Mouse (Mus musculus) forebrain, embryonic 13.5 days (tissue): ENCODE data around the gene Ttc26. TPM values are rescaled to one million over a fixed set of nuclear protein-coding genes. Genes with fewer than 3 reads are reported as not detected.
"Not testable (repeated sequence)": the region's sequence is repeated elsewhere in the genome, so short reads cannot be mapped to it uniquely, and the experiment has no call there.

ENCODE experiments used
- ATAC-seq: fragments of 200-750 bp; cut with Nextera tagmentation; 2 replicates; pipeline ENCODE4 v1.8.0; 2017
- H3K27ac ChIP-seq: fragments of 300-500 bp; sonication (generic); 2 replicates; pipeline ENCODE4 v1.5.1; 2015; ENCODE audit warnings: inconsistent platforms, mild to moderate bottlenecking, moderate library complexity
- H3K27me3 ChIP-seq: fragments of 300-500 bp; sonication (generic); 2 replicates; pipeline ENCODE4 v1.6.1; 2015; ENCODE audit warnings: mild to moderate bottlenecking, inconsistent platforms
- H3K36me3 ChIP-seq: fragments of 300-500 bp; sonication (generic); 2 replicates; pipeline ENCODE4 v1.6.1; 2015; ENCODE audit warnings: mild to moderate bottlenecking, inconsistent platforms; ENCODE audit not compliant: poor library complexity, severe bottlenecking
- H3K4me1 ChIP-seq: fragments of 300-500 bp; sonication (generic); 2 replicates; pipeline ENCODE4 v1.6.1; 2015; ENCODE audit warnings: inconsistent platforms
- H3K4me2 ChIP-seq: fragments of 300-500 bp; sonication (generic); 2 replicates; pipeline ENCODE4 v1.6.1; 2015; ENCODE audit warnings: inconsistent platforms, mild to moderate bottlenecking, moderate library complexity
- H3K4me3 ChIP-seq: fragments of 300-500 bp; sonication (generic); 2 replicates; pipeline ENCODE4 v1.5.1; 2015; ENCODE audit warnings: mild to moderate bottlenecking, inconsistent platforms
- H3K9ac ChIP-seq: fragments of 300-500 bp; sonication (generic); 2 replicates; pipeline ENCODE4 v1.6.1; 2015; ENCODE audit warnings: mild to moderate bottlenecking, inconsistent platforms
- H3K9me3 ChIP-seq: fragments of 300-500 bp; sonication (generic); replicated peaks from 2 replicates; pipeline ENCODE4 v1.6.1; 2016; ENCODE audit warnings: inconsistent platforms
- WGBS: fragments of 180-500 bp; shearing (Covaris S2); methylation state at CpG from one replicate; pipeline ENCODE4 v1.1.7; 2015; 5-methylcytosine and 5-hydroxymethylcytosine counted together
- polyA plus RNA-seq: library from polyadenylated mRNA; unstranded; fragments of >200 nt; fragmentation: Nextera tagmentation; extraction: Ambion mirVana; gene quantifications from 2 replicates; pipeline ENCODE4 v1.2.1, GENCODE M21; 2015

The Ttc26 gene
- polyA plus RNA-seq, 1 experiment from 2014 or later = 9.5 TPM

- Histone ChIP-seq H3K9ac (no peak overlapping the region), H3K4me2 (no peak overlapping the region), H3K27me3 (peaks cover 44% of the 10 kb centered on the region), H3K4me1 (peaks cover 8% of the 10 kb centered on the region), H3K4me3 (no peak overlapping the region), H3K36me3 (no peaks in the 10 kb centered on the region), H3K9me3 (no peaks in the 10 kb centered on the region), H3K27ac (no peak overlapping the region)
- WGBS = 90% methylated on average over 6 of the region's 6 CpGs
- ATAC-seq = no peak
These were observed 32.3 kb upstream of the Ttc26 start for GRCm38 (mm10) chr6:38348811-38349453.

GRCm38 (mm10) chr6:38349806-38350205, 31.5 kb upstream of the Ttc26 start:
- WGBS = 80% methylated on average over 9 of the region's 9 CpGs
- Histone ChIP-seq H3K27ac (no peak overlapping the region), H3K36me3 (no peaks in the 10 kb centered on the region), H3K4me3 (no peak overlapping the region), H3K4me1 (peaks cover 17% of the 10 kb centered on the region), H3K27me3 (peaks cover 53% of the 10 kb centered on the region), H3K4me2 (no peak overlapping the region), H3K9me3 (no peaks in the 10 kb centered on the region), H3K9ac (no peak overlapping the region)
- ATAC-seq = no peak

DNA sequence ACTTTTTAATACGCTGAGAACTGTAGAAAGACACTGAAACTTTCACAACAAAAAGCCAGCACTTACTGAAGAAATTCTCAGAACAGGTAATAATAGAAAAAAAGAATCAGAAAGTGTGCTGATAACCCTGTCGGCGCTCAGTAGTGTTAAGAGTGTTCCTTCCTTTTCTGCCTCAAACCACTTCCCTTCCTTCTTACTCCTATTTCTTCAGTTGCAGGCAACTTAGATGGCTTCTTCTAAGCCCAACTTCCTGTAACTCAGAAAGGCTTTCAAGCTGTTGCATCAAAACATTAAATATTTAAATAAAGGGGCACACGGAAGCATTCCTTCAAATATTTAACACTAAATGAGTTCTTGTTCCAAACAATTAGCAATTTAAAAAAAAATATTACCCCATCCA, 29.3 kb upstream of the Ttc26 start:
- 50% methylated on average over 4 of the region's 4 CpGs for WGBS
- no peak overlapping the region for H3K27ac ChIP-seq
- no peaks in the 10 kb centered on the region for H3K9me3 ChIP-seq
- peaks cover 74% of the 10 kb centered on the region for H3K27me3 ChIP-seq
- H3K4me2 ChIP-seq = no peak overlapping the region
- no peaks in the 10 kb centered on the region for H3K36me3 ChIP-seq
- H3K9ac ChIP-seq = no peak overlapping the region
- H3K4me3 ChIP-seq = no peak overlapping the region
- H3K4me1 ChIP-seq = peaks cover 25% of the 10 kb centered on the region
- ATAC-seq = no peak

- WGBS = 5% methylated on average over 10 of the region's 10 CpGs
- H3K4me1 ChIP-seq = peaks cover 25% of the 10 kb centered on the region
- H3K27me3 ChIP-seq = peaks cover 79% of the 10 kb centered on the region
- H3K27ac ChIP-seq = no peak overlapping the region
- H3K9ac ChIP-seq = no peak overlapping the region
- H3K4me3 ChIP-seq = no peak overlapping the region
- H3K9me3 ChIP-seq = no peaks in the 10 kb centered on the region
- no peak for ATAC-seq
- no peak overlapping the region for H3K4me2 ChIP-seq
- no peaks in the 10 kb centered on the region for H3K36me3 ChIP-seq
These were observed 28.8 kb upstream of the Ttc26 start for GRCm38 (mm10) chr6:38352451-38352850.

DNA sequence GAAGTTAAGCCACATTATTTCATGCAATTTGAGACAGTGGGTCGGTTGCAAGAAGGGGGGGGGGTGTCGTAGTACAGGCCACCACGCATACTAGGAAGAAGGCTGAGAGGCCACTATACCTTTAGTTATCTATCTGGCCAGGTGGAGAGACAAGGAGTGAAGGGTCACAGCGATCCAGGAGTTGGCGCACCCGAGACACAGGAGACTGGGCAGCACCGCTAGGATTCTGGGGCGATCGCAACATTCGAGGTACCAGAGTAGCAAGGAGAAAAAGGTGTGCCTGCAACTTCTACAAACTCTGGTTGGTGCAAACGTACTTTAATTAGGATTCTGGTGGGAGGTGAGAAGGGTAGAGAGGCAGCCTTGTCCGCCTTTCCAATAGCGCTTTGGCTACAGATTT, 28.1 kb upstream of the Ttc26 start:
- H3K9me3 ChIP-seq = no peaks in the 10 kb centered on the region
- H3K4me1 ChIP-seq = peaks cover 25% of the 10 kb centered on the region
- H3K27ac ChIP-seq = no peak overlapping the region
- H3K27me3 ChIP-seq = peaks cover 84% of the 10 kb centered on the region
- 6% methylated on average over 13 of the region's 13 CpGs for WGBS
- H3K4me2 ChIP-seq = no peak overlapping the region
- ATAC-seq = no peak
- no peak overlapping the region for H3K9ac ChIP-seq
- no peaks in the 10 kb centered on the region for H3K36me3 ChIP-seq
- no peak overlapping the region for H3K4me3 ChIP-seq

DNA sequence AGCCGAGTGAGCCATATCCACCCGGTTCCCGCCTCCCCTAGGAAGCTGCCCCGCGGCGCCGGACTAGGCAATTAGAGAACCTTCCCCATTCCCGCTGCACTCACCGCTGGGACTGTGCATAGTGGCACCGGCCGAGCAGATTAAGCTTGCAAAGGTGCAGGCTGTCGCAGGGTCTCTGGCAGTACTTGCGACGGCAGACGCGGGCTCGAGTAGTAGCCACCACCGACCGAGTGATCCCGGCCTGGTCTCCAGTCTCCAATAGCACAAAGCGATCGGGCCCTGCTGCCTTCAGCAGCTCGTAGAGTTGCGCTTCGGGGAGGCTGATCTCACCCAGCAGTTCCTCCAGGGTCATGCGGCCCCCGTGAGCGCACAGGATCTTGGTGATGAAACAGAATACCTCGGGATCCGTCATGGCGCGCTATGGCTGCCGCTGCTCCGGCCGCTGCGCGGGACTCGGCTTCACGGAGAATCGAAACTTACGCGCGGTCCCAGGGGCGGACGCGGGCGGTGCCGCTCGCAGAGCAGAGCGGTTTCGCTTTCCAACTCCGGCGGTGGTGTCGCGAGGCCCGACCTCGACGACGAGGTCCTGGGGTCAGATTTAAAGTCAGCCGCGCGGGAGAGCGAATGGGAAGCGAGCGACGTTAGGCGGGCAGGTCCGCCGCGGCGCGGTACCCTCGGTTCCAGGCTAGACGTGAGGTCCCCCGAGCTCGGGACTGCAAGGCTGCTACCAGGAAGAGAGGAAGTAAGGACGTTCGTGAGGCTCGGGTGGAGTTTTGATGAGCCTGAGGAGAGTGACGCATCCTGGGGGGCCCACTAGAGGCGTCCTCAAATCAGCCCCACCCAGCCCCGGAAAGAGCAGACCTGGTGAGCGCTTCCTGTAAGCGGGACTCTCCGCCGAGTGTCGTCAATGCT, 27.2 kb upstream of the Ttc26 start, which contains the start of gene Zc3hav1:
Gene Zc3hav1 (minus strand): TSS at position 793 of the 912 bp plus-strand sequence.
- H3K9ac ChIP-seq = peak within 1 kb of the TSS; percentile 58
- no peak within 1 kb of the TSS for H3K27ac ChIP-seq
- H3K9me3 ChIP-seq = no peaks in the 10 kb centered on the region
- H3K4me2 ChIP-seq = peak within 1 kb of the TSS; percentile 68
- peaks cover 25% of the 10 kb centered on the region for H3K4me1 ChIP-seq
- under 1% methylated on average over 87 of the region's 87 CpGs for WGBS
- H3K36me3 ChIP-seq = no peaks in the 10 kb centered on the region
- ATAC-seq = peak; percentile 69
- H3K4me3 ChIP-seq = peak within 1 kb of the TSS; percentile 50
- H3K27me3 ChIP-seq = peaks cover 84% of the 10 kb centered on the region

GRCm38 (mm10) chr6:38354723-38355353, 26.4 kb upstream of the Ttc26 start:
- Histone ChIP-seq H3K27me3 (peaks cover 79% of the 10 kb centered on the region), H3K36me3 (no peaks in the 10 kb centered on the region), H3K9ac (peak overlapping the region; percentile 58), H3K4me3 (peak overlapping the region; percentile 50), H3K27ac (no peak overlapping the region), H3K9me3 (no peaks in the 10 kb centered on the region), H3K4me1 (peaks cover 25% of the 10 kb centered on the region), H3K4me2 (peak overlapping the region; percentile 68)
- ATAC-seq = no peak
- under 1% methylated on average over 20 of the region's 20 CpGs for WGBS

DNA sequence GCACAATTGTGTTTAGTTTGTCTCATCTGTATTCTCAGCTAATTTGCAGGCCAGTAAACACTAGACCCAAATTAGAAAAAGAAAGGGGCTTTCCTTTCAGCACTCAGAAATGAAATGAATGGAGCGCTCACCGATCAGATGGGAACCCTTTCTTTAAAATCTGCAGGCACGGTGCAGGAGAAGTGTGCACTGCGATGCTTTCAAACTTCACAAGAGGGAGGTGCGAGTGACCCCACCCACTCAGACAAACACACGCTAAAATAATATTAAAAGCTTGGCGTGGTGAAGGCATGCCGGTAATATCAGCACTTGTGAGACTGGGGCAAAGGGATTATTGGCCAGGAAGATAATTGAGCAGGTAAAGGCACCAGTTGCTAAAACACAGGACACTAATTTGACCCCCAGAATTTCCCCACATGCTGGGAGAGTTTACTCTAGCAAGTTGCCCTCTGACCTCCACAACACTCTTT, 25.9 kb upstream of the Ttc26 start:
- Histone ChIP-seq H3K4me3 (0 out of 2 replicates have a peak overlapping the region, but pooled peaks have one; percentile 50), H3K9ac (no peak overlapping the region)
- WGBS = 1% methylated on average over 8 of the region's 8 CpGs

GRCm38 (mm10) chr6:38355862-38356261, 25.4 kb upstream of the Ttc26 start:
- Histone ChIP-seq H3K36me3 (no peaks in the 10 kb centered on the region), H3K4me1 (peaks cover 25% of the 10 kb centered on the region), H3K9me3 (no peaks in the 10 kb centered on the region), H3K27me3 (peaks cover 68% of the 10 kb centered on the region), H3K27ac (no peak overlapping the region), H3K9ac (no peak overlapping the region), H3K4me2 (no peak overlapping the region), H3K4me3 (no peak overlapping the region)
- WGBS = 7% methylated on average over 7 of the region's 7 CpGs
- ATAC-seq = no peak

More for the DNA sequence above, 25.9 kb upstream of the Ttc26 start:
- no peaks in the 10 kb centered on the region for H3K36me3 ChIP-seq
- no peak overlapping the region for H3K27ac ChIP-seq
- no peaks in the 10 kb centered on the region for H3K9me3 ChIP-seq
- H3K4me2 ChIP-seq = peak overlapping the region; percentile 68; the same call in 1 of the 2 replicates
- no peak for ATAC-seq
- H3K4me1 ChIP-seq = peaks cover 25% of the 10 kb centered on the region
- peaks cover 73% of the 10 kb centered on the region for H3K27me3 ChIP-seq

DNA sequence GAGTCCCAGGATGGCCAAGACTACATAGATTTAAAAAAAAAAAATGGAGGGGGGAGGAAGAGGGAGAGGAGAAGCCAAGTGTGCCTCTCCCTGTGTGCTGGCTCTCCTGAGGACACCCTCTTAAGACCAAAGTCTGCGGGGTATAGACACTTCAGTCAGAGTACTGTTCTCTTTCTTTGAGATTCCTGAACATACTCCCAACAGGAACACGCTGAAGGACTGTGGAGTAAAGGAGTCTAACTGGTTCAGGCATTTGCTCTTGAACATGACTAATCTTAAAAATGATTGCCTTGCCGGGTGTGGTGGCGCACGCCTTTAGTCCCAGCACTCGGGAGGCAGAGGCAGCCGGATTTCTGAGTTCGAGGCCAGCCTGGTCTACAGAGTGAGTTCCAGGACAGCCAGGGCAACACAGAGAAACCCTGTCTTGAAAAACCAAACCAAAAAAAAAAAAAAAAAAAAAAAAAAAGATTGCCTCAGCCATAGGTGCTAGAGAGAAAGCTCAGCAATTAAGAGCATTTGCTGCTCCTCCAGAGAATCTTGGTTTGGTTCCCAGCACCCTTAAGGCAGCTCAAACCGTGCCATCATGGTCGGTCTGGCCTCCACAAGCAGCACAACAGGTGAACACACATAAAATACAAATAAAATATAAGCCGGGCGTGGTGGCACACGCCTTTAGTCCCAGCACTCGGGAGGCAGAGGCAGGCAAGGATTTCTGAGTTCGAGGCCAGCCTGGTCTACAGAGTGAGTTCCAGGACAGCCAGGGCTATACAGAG, 24.4 kb upstream of the Ttc26 start:
- not testable (repeated sequence) for H3K9ac ChIP-seq, H3K9me3 ChIP-seq, H3K27ac ChIP-seq, H3K4me2 ChIP-seq, H3K36me3 ChIP-seq, ATAC-seq, H3K4me3 ChIP-seq
- peaks cover 63% of the 10 kb centered on the region for H3K27me3 ChIP-seq
- peaks cover 25% of the 10 kb centered on the region for H3K4me1 ChIP-seq
- 74% methylated on average over 15 of the region's 15 CpGs for WGBS

- Histone ChIP-seq H3K27me3 (peaks cover 54% of the 10 kb centered on the region), H3K27ac (no peak overlapping the region), H3K4me1 (peaks cover 25% of the 10 kb centered on the region), H3K9ac (no peak overlapping the region), H3K4me3 (no peak overlapping the region), H3K4me2 (no peak overlapping the region), H3K9me3 (no peaks in the 10 kb centered on the region), H3K36me3 (no peaks in the 10 kb centered on the region)
- WGBS = 22% methylated on average over 5 of the region's 5 CpGs
- no peak for ATAC-seq
These were observed 23.5 kb upstream of the Ttc26 start for GRCm38 (mm10) chr6:38357603-38358252.
